Mouse (Mus musculus) bone marrow, adult 2 months (tissue): Measurements from ENCODE around the gene Bcar3. TPM values are rescaled to one million over a fixed set of nuclear protein-coding genes. Genes with fewer than 3 reads are reported as not detected.

Source experiments
- H3K27ac ChIP-seq: fragments of 200-500 bp; 2 replicates; pipeline ENCODE4 v1.5.1; 2012; ENCODE audit warnings: low read depth, mild to moderate bottlenecking, control low read depth, inconsistent platforms, low read length; ENCODE audit not compliant: control insufficient read depth, poor library complexity, insufficient read depth
- H3K4me1 ChIP-seq: fragments of 200-500 bp; 2 replicates; pipeline ENCODE4 v1.6.1; 2011; ENCODE audit warnings: low read length; ENCODE audit not compliant: control insufficient read depth, insufficient read depth
- H3K4me3 ChIP-seq: fragments of 200-500 bp; replicated peaks from 2 replicates; pipeline ENCODE3; 2011; ENCODE audit warnings: mild to moderate bottlenecking, low read depth, low read length, control low read depth; ENCODE audit not compliant: control insufficient read depth
- CTCF ChIP-seq: fragments of 200-500 bp; IDR thresholded peaks from 2 replicates; pipeline ENCODE4 v1.5.1; 2011; ENCODE audit warnings: low read length, control low read depth; ENCODE audit not compliant: control insufficient read depth, insufficient read depth
- POLR2A ChIP-seq: fragments of 200-500 bp; IDR thresholded peaks from 2 replicates; pipeline ENCODE4 v1.6.1; 2011; ENCODE audit warnings: low read depth, mild to moderate bottlenecking, control low read depth, low read length, borderline replicate concordance; ENCODE audit not compliant: control insufficient read depth
- WGBS: fragments of 180-500 bp; shearing (Covaris S2); methylation state at CpG from one replicate; pipeline ENCODE4 v1.1.7; 2018; 5-methylcytosine and 5-hydroxymethylcytosine counted together
- polyA plus RNA-seq: library from polyadenylated mRNA; stranded (reverse); fragments of >200 nt; gene quantifications from 2 replicates; pipeline ENCODE4 v1.2.4, GENCODE M21; 2011; ENCODE audit warnings: low replicate concordance; ENCODE audit not compliant: missing spikeins, insufficient read depth, insufficient read length

Bcar3 gene
- polyA plus RNA-seq, 1 experiment = 2.2 TPM

DNA sequence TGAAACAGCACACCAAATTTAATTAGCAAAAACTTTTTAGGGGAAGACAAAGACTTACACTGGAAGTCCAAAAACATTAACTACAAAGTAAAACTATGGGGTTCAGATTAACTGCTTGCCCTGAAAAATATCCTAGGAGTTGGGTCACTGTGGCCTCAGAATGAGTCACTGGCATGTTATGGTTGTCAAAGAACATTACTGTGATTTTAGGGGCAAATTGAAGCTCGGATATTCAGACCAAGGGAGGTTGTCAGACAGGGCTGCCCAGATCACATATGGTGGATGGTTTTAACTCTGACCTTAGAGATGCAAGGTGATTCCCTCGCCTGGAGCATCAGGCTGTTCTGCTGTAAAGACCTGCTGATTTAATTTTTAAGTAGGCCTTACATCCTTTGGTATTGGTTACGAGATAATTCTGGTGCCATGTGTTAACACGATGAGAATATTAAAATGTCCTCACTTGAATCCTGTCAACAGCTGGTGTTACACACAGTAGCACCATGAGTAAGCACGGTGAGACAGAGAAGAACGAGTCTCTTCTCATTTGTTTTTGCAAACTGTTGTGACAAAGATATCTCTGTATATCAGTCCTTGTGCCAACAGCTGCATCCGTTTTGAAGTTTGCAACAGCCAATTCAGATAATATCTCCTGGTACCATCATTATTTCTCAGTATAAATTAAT is 144.3 kb downstream of the Bcar3 start:
- H3K4me1 ChIP-seq = no peaks in the 10 kb centered on the region; the same call in 1 of the 2 replicates
- WGBS = 61% methylated on average over 7 of the region's 7 CpGs
- no peak overlapping the region for H3K4me3 ChIP-seq
- no peak overlapping the region for H3K27ac ChIP-seq
- TF ChIP-seq POLR2A = no peak
- no peak for TF ChIP-seq CTCF

GRCm38 (mm10) chr3:122445696-122446095 is 151.8 kb downstream of the Bcar3 start:
- Histone ChIP-seq H3K27ac (no peak overlapping the region), H3K4me1 (no peaks in the 10 kb centered on the region; the same call in none of the 2 replicates), H3K4me3 (no peak overlapping the region)
- no peak for TF ChIP-seq CTCF
- TF ChIP-seq POLR2A = no peak
- WGBS = 83% methylated on average over 11 of the region's 11 CpGs

DNA sequence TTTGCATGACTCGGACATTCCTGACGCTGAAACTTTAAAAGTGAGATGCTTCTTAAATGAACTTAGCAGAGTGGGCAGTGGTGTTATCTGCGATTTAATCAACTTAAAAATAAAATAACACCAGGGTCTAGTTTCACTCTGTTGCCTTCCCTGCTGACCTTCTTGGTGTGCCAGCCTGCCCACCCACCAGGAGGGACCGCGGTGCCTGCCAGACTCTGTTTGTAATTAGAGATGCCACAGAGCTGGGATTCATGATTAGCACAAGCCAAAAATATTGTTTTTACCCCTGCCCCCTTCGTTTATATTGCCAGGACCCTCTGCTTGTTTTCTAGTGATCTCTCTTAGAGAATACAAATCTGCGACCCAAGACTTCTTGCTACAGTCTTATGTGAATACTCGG is 152.7 kb downstream of the Bcar3 start:
- Histone ChIP-seq H3K4me1 (no peaks in the 10 kb centered on the region; the same call in none of the 2 replicates), H3K27ac (no peak overlapping the region), H3K4me3 (no peak overlapping the region)
- WGBS = 80% methylated on average over 8 of the region's 8 CpGs
- TF ChIP-seq POLR2A (no peak), CTCF (no peak)

GRCm38 (mm10) chr3:122448196-122448595 is 154.3 kb downstream of the Bcar3 start:
- no peak overlapping the region for H3K27ac ChIP-seq
- TF ChIP-seq CTCF (no peak), POLR2A (no peak)
- no peaks in the 10 kb centered on the region; the same call in none of the 2 replicates for H3K4me1 ChIP-seq
- no peak overlapping the region for H3K4me3 ChIP-seq
- WGBS = 91% methylated on average over 13 of the region's 13 CpGs

GRCm38 (mm10) chr3:122450041-122450440 is 156.1 kb downstream of the Bcar3 start:
- TF ChIP-seq CTCF (no peak), POLR2A (no peak)
- Histone ChIP-seq H3K4me3 (no peak overlapping the region), H3K4me1 (no peaks in the 10 kb centered on the region; the same call in none of the 2 replicates), H3K27ac (no peak overlapping the region; the same call in 1 of the 2 replicates)
- 60% methylated on average over 7 of the region's 7 CpGs for WGBS

GRCm38 (mm10) chr3:122453875-122454274 is 159.9 kb downstream of the Bcar3 start:
- no peak for TF ChIP-seq POLR2A
- H3K27ac ChIP-seq = no peak overlapping the region
- no peak overlapping the region for H3K4me3 ChIP-seq
- WGBS = 87% methylated on average over 11 of the region's 11 CpGs
- no peaks in the 10 kb centered on the region; the same call in none of the 2 replicates for H3K4me1 ChIP-seq

GRCm38 (mm10) chr3:122456156-122456555 is 162.2 kb downstream of the Bcar3 start:
- Histone ChIP-seq H3K4me1 (no peaks in the 10 kb centered on the region; the same call in 1 of the 2 replicates), H3K27ac (no peak overlapping the region), H3K4me3 (no peak overlapping the region)
- 60% methylated on average over 4 of the region's 4 CpGs for WGBS
- TF ChIP-seq CTCF (no peak), POLR2A (no peak)

DNA sequence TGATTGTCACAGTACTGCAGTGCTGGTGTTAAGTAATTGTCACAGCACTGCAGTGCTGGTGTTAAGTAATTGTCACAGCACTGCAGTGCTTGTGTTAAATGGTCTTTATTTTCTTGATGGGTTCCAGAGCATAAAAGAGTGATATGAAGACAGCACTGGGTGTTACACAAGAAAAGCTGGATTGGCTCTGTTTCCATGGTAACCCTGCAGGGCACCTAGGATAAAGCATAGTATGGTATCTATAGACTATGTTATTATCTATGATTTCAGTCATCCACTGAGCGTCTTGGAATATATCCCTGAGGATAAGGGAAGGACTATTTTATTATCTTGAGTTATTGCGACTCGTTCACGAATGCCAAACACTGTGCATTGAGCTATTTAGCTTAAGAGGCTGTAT is 162.9 kb downstream of the Bcar3 start:
- TF ChIP-seq POLR2A (no peak), CTCF (no peak)
- WGBS = 89% methylated on average over 4 of the region's 4 CpGs
- Histone ChIP-seq H3K4me3 (no peak overlapping the region), H3K4me1 (no peaks in the 10 kb centered on the region; the same call in 1 of the 2 replicates), H3K27ac (no peak overlapping the region)
